Mouse (Mus musculus) megakaryocyte, embryonic 14.5 days (primary cell): ENCODE results near the gene Zbtb20. TPM values are rescaled to one million over a fixed set of nuclear protein-coding genes. Genes with fewer than 3 reads are reported as not detected.

Experiments
- H3K27me3 ChIP-seq: replicated peaks from 2 replicates; pipeline ENCODE3; 2012; ENCODE audit warnings: inconsistent platforms
- H3K36me3 ChIP-seq: replicated peaks from 2 replicates; pipeline ENCODE3; 2012; ENCODE audit warnings: low read length, inconsistent platforms, mixed read lengths
- H3K4me1 ChIP-seq: 2 replicates; pipeline ENCODE4 v1.6.1; 2012; ENCODE audit warnings: inconsistent platforms
- H3K4me3 ChIP-seq: replicated peaks from 2 replicates; pipeline ENCODE3; 2012; ENCODE audit warnings: moderate library complexity, mild to moderate bottlenecking, inconsistent platforms
- H3K9me3 ChIP-seq: 2 replicates; pipeline ENCODE4 v1.6.1; 2012; ENCODE audit warnings: inconsistent platforms
- FLI1 ChIP-seq: IDR thresholded peaks from 2 replicates; pipeline ENCODE4 v1.6.1; 2012; ENCODE audit warnings: low read length, inconsistent platforms, mixed read lengths
- GATA1 ChIP-seq: IDR thresholded peaks from 3 replicates; pipeline ENCODE4 v1.6.1; 2012; ENCODE audit warnings: mixed read lengths, low read length, inconsistent platforms, borderline replicate concordance
- polyA plus RNA-seq: library from polyadenylated mRNA; stranded (reverse); fragments of >175 nt; gene quantifications from 2 replicates; pipeline ENCODE4 v1.2.3, GENCODE M21; 2012; ENCODE audit warnings: low replicate concordance; ENCODE audit not compliant: insufficient read depth

Zbtb20 gene
- polyA plus RNA-seq, 1 experiment: 2.4 TPM

DNA sequence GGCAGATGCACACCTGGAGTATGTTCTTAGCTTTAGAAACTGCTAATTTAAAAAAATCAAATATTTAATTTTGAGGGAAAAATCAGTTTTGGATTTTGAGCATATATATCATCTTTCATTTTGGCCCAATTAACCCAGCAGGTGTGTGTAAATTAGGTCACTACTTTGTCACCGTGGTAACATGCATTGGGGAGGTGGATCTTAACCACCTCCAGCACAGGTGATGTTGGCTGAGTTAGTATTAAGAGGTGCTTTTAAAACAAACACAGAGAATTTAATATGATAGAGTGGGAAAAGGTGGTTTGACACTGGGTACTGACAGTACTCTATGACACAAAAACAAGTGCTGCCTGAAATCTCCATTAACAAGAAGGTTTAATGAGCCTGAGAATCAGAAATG, 218.5 kb downstream of the Zbtb20 start:
- Histone ChIP-seq H3K36me3 (no peaks in the 10 kb centered on the region), H3K27me3 (no peaks in the 10 kb centered on the region), H3K4me3 (no peak overlapping the region), H3K4me1 (no peaks in the 10 kb centered on the region), H3K9me3 (no peaks in the 10 kb centered on the region)
- TF ChIP-seq FLI1: no peak
- no peak for TF ChIP-seq GATA1

GRCm38 (mm10) chr16:43094756-43095155, 219.1 kb downstream of the Zbtb20 start:
- no peak for TF ChIP-seq FLI1
- TF ChIP-seq GATA1: no peak
- H3K9me3 ChIP-seq: no peaks in the 10 kb centered on the region
- H3K36me3 ChIP-seq: no peaks in the 10 kb centered on the region
- H3K27me3 ChIP-seq: no peaks in the 10 kb centered on the region
- H3K4me3 ChIP-seq: no peak overlapping the region
- no peaks in the 10 kb centered on the region for H3K4me1 ChIP-seq

GRCm38 (mm10) chr16:43096040-43096439, 220.4 kb downstream of the Zbtb20 start:
- TF ChIP-seq GATA1: no peak
- no peak for TF ChIP-seq FLI1
- H3K27me3 ChIP-seq: no peaks in the 10 kb centered on the region

DNA sequence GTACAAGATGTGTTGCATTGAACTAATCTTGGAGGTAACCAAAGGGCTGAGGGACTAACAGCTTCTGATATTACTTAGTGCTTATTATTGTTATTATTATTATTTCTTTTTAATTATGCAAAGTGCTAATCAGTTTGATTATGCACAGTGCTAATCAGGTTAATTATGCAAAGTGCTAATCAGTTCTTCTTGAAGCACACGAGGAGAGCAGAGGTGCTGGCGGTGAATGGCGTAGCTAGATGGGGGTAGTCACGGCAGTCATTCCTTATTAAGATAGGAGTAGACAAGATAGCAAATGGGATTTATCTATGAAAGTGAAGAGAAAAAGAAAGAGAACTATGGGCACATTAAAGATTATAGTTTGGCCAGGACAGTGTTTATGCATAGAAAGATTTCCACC, 222.5 kb downstream of the Zbtb20 start:
- Histone ChIP-seq H3K9me3 (no peaks in the 10 kb centered on the region), H3K4me3 (no peak overlapping the region), H3K36me3 (no peaks in the 10 kb centered on the region), H3K27me3 (no peaks in the 10 kb centered on the region), H3K4me1 (no peaks in the 10 kb centered on the region)
- no peak for TF ChIP-seq GATA1

More at GRCm38 (mm10) chr16:43096040-43096439, 220.4 kb downstream of the Zbtb20 start:
- H3K4me1 ChIP-seq: no peaks in the 10 kb centered on the region
- H3K9me3 ChIP-seq: no peaks in the 10 kb centered on the region
- H3K36me3 ChIP-seq: no peaks in the 10 kb centered on the region
- no peak overlapping the region for H3K4me3 ChIP-seq

DNA sequence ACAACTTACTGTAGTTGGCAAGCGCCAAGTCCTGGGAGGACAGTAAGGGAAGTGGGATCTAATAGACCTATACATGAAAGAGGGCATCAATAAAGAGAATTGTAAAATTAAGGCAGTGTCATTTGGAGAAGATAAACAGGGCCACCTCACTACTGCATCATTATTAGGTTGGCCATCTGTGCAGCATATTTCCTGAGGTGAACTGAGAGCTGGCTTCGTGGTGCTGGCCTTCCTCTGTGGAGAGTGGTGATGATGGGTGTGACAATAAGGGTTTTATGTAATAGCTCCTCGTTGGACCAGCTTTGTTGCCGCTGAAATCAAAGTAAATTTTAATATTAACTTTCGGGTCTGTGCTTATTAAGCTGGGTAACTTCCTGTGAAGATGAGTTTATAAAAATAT, 223.0 kb downstream of the Zbtb20 start:
- Histone ChIP-seq H3K4me3 (no peak overlapping the region), H3K27me3 (no peaks in the 10 kb centered on the region), H3K36me3 (no peaks in the 10 kb centered on the region), H3K4me1 (no peaks in the 10 kb centered on the region), H3K9me3 (no peaks in the 10 kb centered on the region)
- TF ChIP-seq GATA1 (no peak), FLI1 (no peak)

DNA sequence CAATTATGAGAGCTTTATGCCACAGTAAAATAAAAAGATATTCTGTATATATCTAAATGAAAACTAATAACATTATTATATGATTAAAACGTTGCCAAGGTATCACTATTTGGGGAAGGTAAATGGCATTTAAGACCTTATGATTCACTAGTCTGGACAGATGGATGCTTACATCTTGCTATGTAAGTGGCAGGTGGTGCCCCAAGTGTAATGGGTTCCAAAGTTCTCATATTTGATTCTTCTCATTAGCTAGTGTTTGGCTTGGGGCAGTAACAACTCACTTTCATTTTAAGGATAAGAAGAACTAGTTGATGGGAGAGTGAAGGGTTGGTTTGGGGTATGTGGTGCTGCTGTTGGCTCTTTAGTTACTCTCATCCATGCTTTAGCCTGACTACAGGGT, 235.6 kb downstream of the Zbtb20 start:
- TF ChIP-seq FLI1: no peak
- TF ChIP-seq GATA1: no peak
- H3K4me3 ChIP-seq: no peak overlapping the region
- H3K27me3 ChIP-seq: no peaks in the 10 kb centered on the region
- no peaks in the 10 kb centered on the region for H3K9me3 ChIP-seq
- H3K4me1 ChIP-seq: no peaks in the 10 kb centered on the region
- no peaks in the 10 kb centered on the region for H3K36me3 ChIP-seq

DNA sequence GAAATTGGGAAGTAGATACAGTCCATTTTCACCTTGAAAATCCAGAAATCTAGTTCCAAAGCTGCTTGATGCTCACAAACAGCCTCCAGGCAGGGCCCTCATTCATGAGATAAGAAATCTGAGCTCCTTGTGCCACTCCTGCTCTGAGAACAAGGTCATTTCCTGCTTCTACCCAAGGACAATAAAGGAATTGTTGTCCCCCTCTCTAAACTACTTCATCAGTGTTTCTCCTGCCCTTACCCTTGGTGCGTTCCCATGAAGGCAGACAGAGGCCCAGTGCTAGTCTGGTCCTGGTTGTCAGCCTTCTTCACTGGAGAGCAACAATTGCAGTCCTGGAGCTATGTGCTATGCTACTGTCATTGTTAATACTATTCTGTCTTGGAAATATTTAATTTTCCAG, 238.3 kb downstream of the Zbtb20 start:
- Histone ChIP-seq H3K27me3 (no peaks in the 10 kb centered on the region), H3K36me3 (no peaks in the 10 kb centered on the region), H3K4me3 (no peak overlapping the region), H3K9me3 (no peaks in the 10 kb centered on the region), H3K4me1 (no peaks in the 10 kb centered on the region)
- TF ChIP-seq FLI1 (no peak), GATA1 (no peak)

DNA sequence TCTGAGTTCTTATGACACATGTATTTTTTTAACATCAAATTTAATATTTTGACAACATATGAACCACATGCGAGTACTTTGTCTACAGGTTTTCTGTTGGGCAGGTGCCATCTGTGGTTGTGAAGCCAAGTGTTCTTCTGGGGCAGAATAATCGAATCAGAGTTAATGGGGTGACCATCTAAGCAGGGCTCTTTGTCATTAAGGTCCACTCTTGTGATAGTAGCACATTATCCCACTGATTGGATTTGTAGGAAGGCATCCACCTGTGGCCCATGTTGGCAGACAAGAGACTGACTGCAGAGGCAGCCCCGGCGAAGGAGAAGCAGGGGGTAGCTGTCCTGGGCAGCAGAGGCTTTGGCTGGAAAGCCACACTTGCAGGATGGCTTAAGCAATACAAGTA, 254.3 kb downstream of the Zbtb20 start:
- no peak for TF ChIP-seq FLI1
- TF ChIP-seq GATA1: no peak
- H3K36me3 ChIP-seq: no peaks in the 10 kb centered on the region

GRCm38 (mm10) chr16:43130583-43130982, 254.9 kb downstream of the Zbtb20 start:
- no peaks in the 10 kb centered on the region for H3K9me3 ChIP-seq
- TF ChIP-seq GATA1: no peak
- no peak for TF ChIP-seq FLI1
- H3K4me1 ChIP-seq: no peaks in the 10 kb centered on the region
- H3K36me3 ChIP-seq: no peaks in the 10 kb centered on the region
- H3K27me3 ChIP-seq: no peaks in the 10 kb centered on the region
- H3K4me3 ChIP-seq: no peak overlapping the region

More for the DNA sequence above, 254.3 kb downstream of the Zbtb20 start:
- Histone ChIP-seq H3K4me1 (no peaks in the 10 kb centered on the region), H3K9me3 (no peaks in the 10 kb centered on the region), H3K4me3 (no peak overlapping the region), H3K27me3 (no peaks in the 10 kb centered on the region)

DNA sequence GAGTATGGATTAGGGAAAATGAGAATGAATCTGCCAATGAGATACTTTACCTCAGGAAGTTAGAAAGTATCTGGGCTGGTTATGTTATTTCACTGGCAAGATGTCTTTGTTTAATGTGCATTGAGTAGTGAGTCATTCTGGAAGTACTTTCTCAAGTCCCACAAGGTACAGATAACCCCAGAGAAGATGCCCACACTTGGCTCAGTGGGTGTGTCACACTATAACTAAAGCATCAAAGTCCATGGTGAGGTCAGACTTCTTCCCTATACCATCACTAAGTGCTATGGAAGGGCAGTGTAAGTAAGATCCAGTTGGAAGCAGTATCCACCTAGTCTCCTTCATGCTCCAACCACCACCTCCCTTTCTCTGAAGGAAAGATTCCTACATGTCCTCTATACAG, 255.4 kb downstream of the Zbtb20 start:
- TF ChIP-seq GATA1 (no peak), FLI1 (no peak)
- Histone ChIP-seq H3K4me1 (no peaks in the 10 kb centered on the region), H3K36me3 (no peaks in the 10 kb centered on the region), H3K4me3 (no peak overlapping the region), H3K9me3 (no peaks in the 10 kb centered on the region), H3K27me3 (no peaks in the 10 kb centered on the region)

- Histone ChIP-seq H3K4me3 (no peak overlapping the region), H3K4me1 (no peaks in the 10 kb centered on the region), H3K27me3 (no peaks in the 10 kb centered on the region), H3K36me3 (no peaks in the 10 kb centered on the region), H3K9me3 (no peaks in the 10 kb centered on the region)
- TF ChIP-seq FLI1 (no peak), GATA1 (no peak)
Measured at GRCm38 (mm10) chr16:43168506-43168905, 292.8 kb downstream of the Zbtb20 start.
